Comparison of ENCODE assay signal across 16 mouse cellular contexts in the genomic region with DNA sequence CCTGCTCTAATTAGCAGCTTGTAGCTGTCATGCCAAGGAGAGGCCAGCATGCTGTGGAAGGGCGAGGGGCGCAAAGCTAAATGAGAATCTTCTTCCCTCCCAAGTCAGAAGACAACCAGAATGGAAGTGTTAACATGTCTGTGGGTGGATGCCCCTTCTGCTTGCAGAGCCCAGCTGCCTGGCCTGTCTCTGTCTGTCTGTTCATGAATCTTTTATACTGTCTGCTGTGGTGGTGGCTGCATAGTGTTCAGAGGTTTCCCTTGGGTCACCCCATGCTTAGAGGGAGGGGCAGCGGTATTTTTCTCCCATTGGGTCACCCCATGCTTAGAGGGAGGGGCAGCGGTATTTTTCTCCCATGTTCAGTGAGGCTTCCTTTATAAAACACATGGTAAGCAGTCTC.
DNase-seq lines count a peak whose midpoint lies in the region; ATAC-seq and TF ChIP-seq lines count a peak whose summit lies in the region.
"Had no signal": no experiment of that assay in that cellular context is flagged by ENCODE, and none has a peak within 500 bp of the region (broad histone marks: within the 10 kb centered on the region; RNA-seq: fewer than 3 reads in every experiment).

No protein-coding gene starts in this region.

- DNase-seq in hindbrain, embryonic 10.5 days (ENCODE audit: low spot score): no peak
- DNase-seq in brain, adult 2 months (ENCODE audit: low read depth, low spot score): peak; percentile 75
- DNase-seq in brain, embryonic 14.5 days (ENCODE audit: low read depth): peak; percentile 41
- DNase-seq in B cell, adult 2 months: no peak
- DNase-seq: adrenal gland, postnatal 10 days; gastrocnemius, postnatal 10 days; heart, postnatal 10 days; kidney, postnatal 10 days; lung, embryonic 14.5 days; spleen, adult 18-20 months; thymus, postnatal 36 days had no signal

- no peak overlapping the region for H3K4me2 ChIP-seq in hindbrain, embryonic 12.5 days (replicated peaks)
- H3K4me2 ChIP-seq in midbrain, embryonic 15.5 days: no peak overlapping the region
- H3K4me2 ChIP-seq: embryonic facial prominence, embryonic 13.5 days; lung, embryonic 14.5 days had no signal

- no peak for TF ChIP-seq POLR2A in brain, embryonic 14.5 days (IDR thresholded peaks at IDR 0.05; ENCODE audit: borderline replicate concordance, extremely low read depth, insufficient read depth, insufficient read length, poor library complexity, severe bottlenecking)

- 73% methylated on average over 4 of the region's 4 CpGs for WGBS in hindbrain, embryonic 12.5 days
- 83% methylated on average over 4 of the region's 4 CpGs for WGBS in hindbrain, embryonic 10.5 days
- WGBS in midbrain, embryonic 15.5 days: 70% methylated on average over 4 of the region's 4 CpGs

- H3K27ac ChIP-seq in hindbrain, embryonic 12.5 days: 0 out of 2 replicates have a peak overlapping the region, but pooled peaks have one; percentile 30
- no peak overlapping the region for H3K27ac ChIP-seq in hindbrain, embryonic 10.5 days
- no peak overlapping the region for H3K27ac ChIP-seq in midbrain, embryonic 15.5 days
- H3K27ac ChIP-seq: embryonic facial prominence, embryonic 13.5 days; macrophage had no signal

- peak; percentile 74; the same call in 1 of the 2 replicates for ATAC-seq in hindbrain, embryonic 12.5 days (ENCODE audit: low FRiP score)
- ATAC-seq in midbrain, embryonic 15.5 days (replicated peaks): peak; percentile 49
- ATAC-seq in megakaryocyte progenitor cell, adult 5-6 weeks (replicated peaks; ENCODE audit: poor library complexity): no peak

- no peaks in the 10 kb centered on the region for H3K36me3 ChIP-seq in hindbrain, embryonic 12.5 days
- H3K36me3 ChIP-seq in hindbrain, embryonic 10.5 days: no peaks in the 10 kb centered on the region
- no peaks in the 10 kb centered on the region for H3K36me3 ChIP-seq in midbrain, embryonic 15.5 days (replicated peaks)
- H3K36me3 ChIP-seq: embryonic facial prominence, embryonic 13.5 days had no signal

- H3K27me3 ChIP-seq in hindbrain, embryonic 12.5 days: no peaks in the 10 kb centered on the region
- no peaks in the 10 kb centered on the region for H3K27me3 ChIP-seq in hindbrain, embryonic 10.5 days (ENCODE audit: insufficient read depth, poor library complexity, severe bottlenecking)
- H3K27me3 ChIP-seq in midbrain, embryonic 15.5 days (replicated peaks): no peaks in the 10 kb centered on the region
- H3K27me3 ChIP-seq: embryonic facial prominence, embryonic 13.5 days had no signal

- no peak overlapping the region for H3K9ac ChIP-seq in hindbrain, embryonic 12.5 days
- H3K9ac ChIP-seq in midbrain, embryonic 15.5 days: no peak overlapping the region
- H3K9ac ChIP-seq: embryonic facial prominence, embryonic 13.5 days; lung, embryonic 14.5 days had no signal

- H3K9me3 ChIP-seq in hindbrain, embryonic 12.5 days (replicated peaks): no peaks in the 10 kb centered on the region
- no peaks in the 10 kb centered on the region for H3K9me3 ChIP-seq in hindbrain, embryonic 10.5 days
- H3K9me3 ChIP-seq in midbrain, embryonic 15.5 days: no peaks in the 10 kb centered on the region
- H3K9me3 ChIP-seq: embryonic facial prominence, embryonic 13.5 days had no signal

- H3K4me1 ChIP-seq in hindbrain, embryonic 12.5 days: peaks cover 12% of the 10 kb centered on the region
- peaks cover 12% of the 10 kb centered on the region for H3K4me1 ChIP-seq in hindbrain, embryonic 10.5 days (replicated peaks)
- H3K4me1 ChIP-seq in midbrain, embryonic 15.5 days: peaks cover 8% of the 10 kb centered on the region; the same call in 1 of the 2 replicates
- H3K4me1 ChIP-seq: embryonic facial prominence, embryonic 13.5 days had no signal

- H3K4me3 ChIP-seq in hindbrain, embryonic 12.5 days: no peak overlapping the region
- no peak overlapping the region for H3K4me3 ChIP-seq in hindbrain, embryonic 10.5 days
- H3K4me3 ChIP-seq in midbrain, embryonic 15.5 days: no peak overlapping the region
- H3K4me3 ChIP-seq: embryonic facial prominence, embryonic 13.5 days had no signal

- TF ChIP-seq CTCF in brain, embryonic 14.5 days (IDR thresholded peaks at IDR 0.05; ENCODE audit: borderline replicate concordance, extremely low read depth, insufficient read depth, insufficient read length): no peak

Comparison
In these comparisons a context has a peak if more than half of its experiments do, and no peak if none do; other contexts are left out.
1. DNase-seq: peak in brain, adult 2 months (single experiment) and brain, embryonic 14.5 days (single experiment); none in hindbrain, embryonic 10.5 days (single experiment) and B cell, adult 2 months (0 of 2).